Mouse (Mus musculus) small intestine, adult 2 months (tissue): ENCODE data around the gene Poc1b.

Experiments
- CTCF ChIP-seq: fragments of 200-500 bp; IDR thresholded peaks from 2 replicates; pipeline ENCODE4 v1.5.1; 2012; ENCODE audit warnings: low read depth, mild to moderate bottlenecking, control low read depth, inconsistent platforms, low read length, moderate library complexity, mixed read lengths; ENCODE audit not compliant: insufficient replicate concordance, insufficient read length; ENCODE audit errors: extremely low read depth
- POLR2A ChIP-seq: fragments of 200-500 bp; IDR thresholded peaks from 2 replicates; pipeline ENCODE4 v1.6.1; 2012; ENCODE audit warnings: low read depth, mild to moderate bottlenecking, control low read depth, inconsistent platforms, low read length, moderate library complexity

DNA sequence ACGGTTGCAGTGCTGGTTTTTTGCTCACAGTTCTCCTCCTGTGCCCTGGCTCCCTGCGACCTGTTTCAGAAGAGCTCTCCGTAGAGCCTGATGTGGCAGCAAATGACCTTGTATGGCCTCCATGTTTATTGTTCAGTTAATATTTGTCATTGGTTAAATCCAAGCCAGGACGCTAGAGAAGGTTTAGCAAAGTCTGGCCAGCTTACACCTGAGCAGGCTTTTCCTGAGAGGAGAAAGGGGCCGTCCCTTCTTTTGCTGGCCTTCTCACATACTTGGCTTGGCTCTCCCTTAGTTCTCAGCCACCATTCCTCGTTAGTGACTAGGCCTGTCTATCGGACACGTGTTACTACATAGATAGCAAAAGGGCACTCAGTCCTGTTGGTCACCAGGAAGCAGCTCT lies 47.8 kb downstream of the Poc1b start:
- no peak for TF ChIP-seq CTCF
- no peak for TF ChIP-seq POLR2A
